Mouse (Mus musculus) E14TG2a.4 (cell line): ENCODE measurements around the gene Klhl10.

Experiments
- CTCF ChIP-seq: conservative IDR thresholded peaks from 2 replicates; pipeline ENCODE4 v1.5.1; 2014; ENCODE audit warnings: low read length
- NANOG ChIP-seq: IDR thresholded peaks from 2 replicates; pipeline ENCODE4 v1.6.1; 2014; ENCODE audit warnings: borderline replicate concordance, low read length, mixed read lengths

- TF ChIP-seq CTCF (no peak), NANOG (no peak)
Observed at GRCm38 (mm10) chr11:100472935-100473295, 31.2 kb downstream of the Klhl10 start.
